Mouse (Mus musculus) lung, adult 2 months (tissue): Measurements from ENCODE around the gene Olfr92. TPM values are rescaled to one million over a fixed set of nuclear protein-coding genes. Genes with fewer than 3 reads are reported as not detected.
A peak's percentile ranks its signal among the peaks of the same experiment; 100 is the strongest.
"Not testable (repeated sequence)": the region's sequence is repeated elsewhere in the genome, so short reads cannot be mapped to it uniquely, and the experiment has no call there.

Experiments
- DNase-seq: peaks from one replicate; pipeline ENCODE4 v3.0.0; 2022
- H3K4me1 ChIP-seq: fragments of 200-500 bp; 2 replicates; pipeline ENCODE4 v1.6.1; 2011; ENCODE audit warnings: low read length; ENCODE audit not compliant: control insufficient read depth, insufficient read depth
- H3K4me3 ChIP-seq: fragments of 200-500 bp; replicated peaks from 2 replicates; pipeline ENCODE3; 2011; ENCODE audit warnings: low read depth, mild to moderate bottlenecking, control low read depth, low read length; ENCODE audit errors: extremely low read depth
- CTCF ChIP-seq: fragments of 200-500 bp; IDR thresholded peaks from 2 replicates; pipeline ENCODE4 v1.5.1; 2011; ENCODE audit warnings: mild to moderate bottlenecking, low read length, control low read depth; ENCODE audit not compliant: insufficient read depth
- POLR2A ChIP-seq: fragments of 200-500 bp; IDR thresholded peaks from 2 replicates; pipeline ENCODE4 v1.6.1; 2011; ENCODE audit warnings: low read depth, mild to moderate bottlenecking, control low read depth, low read length, borderline replicate concordance; ENCODE audit errors: extremely low read depth
- WGBS: fragments of 180-500 bp; shearing (Covaris S2); methylation state at CpG from one replicate; pipeline ENCODE4 v1.1.7; 2018; 5-methylcytosine and 5-hydroxymethylcytosine counted together
- polyA plus RNA-seq: library from polyadenylated mRNA; depleted of rRNA; stranded (reverse); fragments of >200 nt; gene quantifications from 2 replicates; pipeline ENCODE4 v1.2.3, GENCODE M21; 2012; rRNA removed

The Olfr92 gene
- not detected in 2 replicates for polyA plus RNA-seq

DNA sequence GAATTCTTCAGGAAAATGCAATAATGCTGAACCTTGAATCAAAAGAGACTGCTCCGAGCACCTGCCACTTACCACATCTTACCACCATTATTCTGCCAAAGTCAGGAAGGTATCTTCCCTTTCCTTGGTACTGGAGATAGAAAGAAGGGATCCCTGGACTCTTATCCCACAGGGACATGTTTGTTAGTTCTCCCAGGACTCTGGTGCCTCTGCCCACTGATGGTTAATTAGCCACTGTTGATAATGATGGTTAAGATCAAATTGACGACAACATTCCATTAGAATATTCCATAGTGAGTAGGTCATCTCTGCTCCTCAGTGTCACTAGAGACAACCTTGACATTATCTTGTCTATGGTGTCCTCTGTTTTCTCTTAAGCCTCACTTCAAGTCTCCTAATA is at the start of gene Olfr92:
TSS of gene Olfr92 (minus strand) at position 101 of the 400 bp plus-strand sequence.
- Histone ChIP-seq H3K4me1 (no peaks in the 10 kb centered on the region), H3K4me3 (no peak within 1 kb of the TSS)
- TF ChIP-seq POLR2A: no peak
- no peak for TF ChIP-seq CTCF
- no peak for DNase-seq
- 86% methylated on average over 2 of the region's 2 CpGs for WGBS

DNA sequence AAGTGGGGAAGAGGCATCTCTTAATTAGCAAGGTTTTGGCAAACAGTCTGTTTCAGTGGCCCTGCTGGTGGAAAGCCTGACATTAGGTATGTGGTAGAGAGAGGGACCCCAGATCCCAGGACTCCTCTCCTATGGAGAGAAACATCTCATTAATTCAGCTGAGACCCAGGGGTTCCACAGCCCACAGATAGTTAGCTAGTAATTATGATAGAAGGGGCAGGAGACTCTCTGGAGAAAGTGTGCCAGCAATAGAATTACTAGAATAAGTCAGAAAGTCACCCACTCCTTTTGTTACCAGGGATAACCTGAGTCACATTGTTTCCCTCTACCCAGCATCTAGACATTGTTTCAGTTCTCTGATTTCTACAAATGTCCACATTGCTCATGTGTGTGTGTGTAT is 41.5 kb upstream of the Olfr92 start, which contains the start of gene Olfr93:
TSS of gene Olfr93 (minus strand) at position 101 of the 400 bp plus-strand sequence.
- Histone ChIP-seq H3K4me1 (no peaks in the 10 kb centered on the region), H3K4me3 (no peak within 1 kb of the TSS)
- no peak for DNase-seq
- no peak for TF ChIP-seq CTCF
- TF ChIP-seq POLR2A: no peak

DNA sequence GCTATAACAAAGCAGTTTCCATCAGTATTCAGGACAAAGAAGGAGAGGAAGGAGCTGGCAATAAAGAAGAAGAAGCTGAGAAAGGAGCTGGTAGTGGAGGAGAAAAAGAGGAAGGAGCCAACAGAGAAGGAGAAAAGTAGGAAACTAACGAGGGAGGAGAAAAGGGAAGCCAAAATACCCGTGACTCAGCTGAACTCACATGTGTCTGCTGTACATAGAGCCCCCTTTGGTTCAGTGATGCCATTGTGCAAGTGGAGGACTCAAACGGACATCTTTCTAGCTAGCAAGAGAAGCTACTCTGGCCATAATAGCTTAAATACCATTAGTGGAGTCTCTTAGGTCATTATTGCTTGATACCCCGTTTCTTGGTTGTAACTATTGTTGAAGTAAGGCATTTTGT is 11.5 kb upstream of the Olfr92 start:
- not testable (repeated sequence) for H3K4me3 ChIP-seq, H3K4me1 ChIP-seq, DNase-seq
- 53% methylated on average over 4 of the region's 4 CpGs for WGBS

DNA sequence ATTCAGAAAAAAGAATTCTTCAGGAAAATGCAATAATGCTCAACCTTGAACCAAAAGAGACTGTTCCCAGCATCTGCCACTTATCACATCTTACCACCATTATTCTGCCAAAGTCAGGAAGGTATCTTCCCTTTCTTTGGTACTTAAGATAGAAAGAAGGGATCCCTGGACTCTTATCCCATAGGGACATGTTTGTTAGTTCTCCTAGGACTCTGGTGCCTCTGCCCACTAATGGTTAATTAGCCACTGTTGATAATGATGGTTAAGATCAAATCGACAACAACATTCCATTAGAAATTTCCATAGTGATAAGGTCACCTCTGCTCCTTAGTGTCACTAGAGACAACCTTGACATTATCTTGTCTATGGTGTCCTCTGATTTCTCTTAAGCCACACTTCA is 21.7 kb downstream of the Olfr92 start, which contains the start of gene Olfr91:
TSS of gene Olfr91 (minus strand) at position 101 of the 400 bp plus-strand sequence.
- TF ChIP-seq POLR2A: no peak
- no peak for TF ChIP-seq CTCF
- 88% methylated on average over 1 of the region's 1 CpGs for WGBS
- no peak for DNase-seq
- no peak within 1 kb of the TSS for H3K4me3 ChIP-seq
- no peaks in the 10 kb centered on the region for H3K4me1 ChIP-seq

DNA sequence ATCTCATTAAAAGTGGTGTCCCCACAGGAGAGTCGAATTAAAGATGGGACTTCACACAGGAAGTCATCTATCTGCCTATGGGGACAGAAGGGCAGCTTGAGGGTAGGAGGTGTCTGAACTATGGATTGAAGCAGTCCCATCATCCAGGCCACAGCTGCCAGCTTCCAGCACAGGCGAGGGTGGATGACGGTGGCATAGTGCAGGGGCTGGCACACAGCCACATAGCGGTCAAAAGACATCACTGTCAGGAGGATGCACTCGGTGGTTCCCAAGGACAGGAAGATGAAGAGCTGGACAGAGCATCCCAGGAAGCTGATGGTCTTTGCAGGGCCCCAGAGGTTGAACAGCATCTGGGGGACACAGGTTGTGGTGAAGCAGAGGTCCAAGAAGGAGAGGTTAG is 26.6 kb downstream of the Olfr92 start:
- no peak for DNase-seq
- 69% methylated on average over 5 of the region's 5 CpGs for WGBS
- Histone ChIP-seq H3K4me1 (no peaks in the 10 kb centered on the region), H3K4me3 (no peak overlapping the region)
- no peak for TF ChIP-seq CTCF
- no peak for TF ChIP-seq POLR2A

DNA sequence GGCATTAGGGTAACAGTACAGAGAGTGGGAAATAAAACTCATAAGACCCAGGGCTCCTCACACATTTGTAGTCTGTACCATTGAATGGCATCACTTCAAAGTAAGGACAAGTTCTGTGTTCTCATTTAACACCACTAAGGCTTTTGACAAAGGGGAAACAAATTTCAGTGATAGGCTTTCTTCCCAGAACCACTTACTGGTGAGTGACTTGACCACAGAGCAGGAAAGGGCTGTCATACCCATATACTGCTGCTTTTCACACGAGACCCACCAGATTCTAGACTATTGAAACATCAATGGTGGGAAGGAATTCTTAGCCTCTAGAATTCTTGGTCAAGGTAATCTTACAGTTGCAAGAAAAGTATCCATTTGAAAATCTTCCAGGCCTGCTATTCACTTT is 27.7 kb downstream of the Olfr92 start:
- Histone ChIP-seq H3K4me1 (no peaks in the 10 kb centered on the region), H3K4me3 (no peak overlapping the region)
- WGBS: 40% methylated on average over 1 of the region's 1 CpGs
- TF ChIP-seq POLR2A (no peak), CTCF (no peak)
- no peak for DNase-seq

DNA sequence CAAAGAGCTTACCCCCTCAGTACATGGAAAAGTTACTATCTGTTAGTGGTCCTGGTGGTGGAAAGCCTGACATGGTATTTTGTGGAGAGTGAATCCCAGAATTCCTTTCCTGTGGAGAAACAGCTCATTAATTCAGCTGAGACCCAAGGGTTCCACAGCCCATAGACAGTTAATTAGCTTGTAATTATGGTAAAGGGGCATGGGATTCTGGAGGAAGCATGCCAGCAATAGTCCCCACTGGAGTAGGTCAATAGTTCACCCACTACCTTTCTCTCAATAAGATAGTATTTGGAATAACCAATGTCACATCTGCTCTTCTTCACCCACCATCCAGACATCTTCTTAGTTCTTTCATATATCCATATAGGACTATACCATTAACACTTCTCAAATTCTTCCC is 31.5 kb downstream of the Olfr92 start, which contains the start of gene Olfr90:
TSS of gene Olfr90 (minus strand) at position 101 of the 400 bp plus-strand sequence.
- Histone ChIP-seq H3K4me1 (no peaks in the 10 kb centered on the region), H3K4me3 (no peak within 1 kb of the TSS)
- no peak for TF ChIP-seq POLR2A
- DNase-seq: no peak

DNA sequence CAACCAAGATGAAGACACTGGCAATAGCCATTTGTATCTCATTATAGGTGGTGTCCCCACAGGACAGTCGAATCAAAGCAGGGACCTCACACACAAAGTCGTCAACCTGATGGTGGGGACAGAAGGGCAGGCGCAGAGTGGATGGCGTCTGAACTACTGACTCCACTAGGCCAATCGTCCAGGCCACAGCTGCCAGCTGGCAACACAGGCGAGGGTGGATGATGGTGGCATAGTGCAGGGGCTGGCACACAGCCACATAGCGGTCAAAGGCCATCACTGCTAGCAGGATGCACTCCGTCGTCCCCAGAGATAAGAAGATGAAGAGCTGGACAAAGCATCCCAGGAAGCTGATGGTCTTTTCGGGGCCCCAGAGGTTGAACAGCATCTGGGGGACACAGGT is 34.3 kb downstream of the Olfr92 start:
- no peak for DNase-seq
- no peak overlapping the region for H3K4me3 ChIP-seq
- H3K4me1 ChIP-seq: no peaks in the 10 kb centered on the region
- TF ChIP-seq CTCF (no peak), POLR2A (no peak)
- 59% methylated on average over 10 of the region's 10 CpGs for WGBS

DNA sequence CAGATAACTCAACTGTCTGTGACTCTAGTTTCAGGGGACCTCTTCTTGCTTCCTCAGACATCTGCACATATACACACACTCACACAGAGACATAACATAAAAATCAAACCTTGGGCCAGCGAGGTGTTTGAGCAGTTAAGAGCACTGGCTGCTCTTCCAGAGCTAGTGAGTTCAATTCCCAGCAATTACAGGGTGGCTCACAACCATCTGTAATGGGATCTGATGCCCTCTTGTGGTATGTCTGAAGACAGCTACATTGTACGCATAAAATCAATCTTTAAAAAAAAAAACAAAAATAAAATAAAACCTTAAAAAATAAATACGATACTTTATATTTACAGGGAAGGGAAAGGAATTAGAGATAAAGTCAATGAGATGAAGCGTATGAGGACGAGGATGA is 35.3 kb downstream of the Olfr92 start:
- Histone ChIP-seq H3K4me3 (no peak overlapping the region), H3K4me1 (no peaks in the 10 kb centered on the region)
- 69% methylated on average over 5 of the region's 5 CpGs for WGBS
- no peak for TF ChIP-seq CTCF
- TF ChIP-seq POLR2A: no peak
- no peak for DNase-seq

DNA sequence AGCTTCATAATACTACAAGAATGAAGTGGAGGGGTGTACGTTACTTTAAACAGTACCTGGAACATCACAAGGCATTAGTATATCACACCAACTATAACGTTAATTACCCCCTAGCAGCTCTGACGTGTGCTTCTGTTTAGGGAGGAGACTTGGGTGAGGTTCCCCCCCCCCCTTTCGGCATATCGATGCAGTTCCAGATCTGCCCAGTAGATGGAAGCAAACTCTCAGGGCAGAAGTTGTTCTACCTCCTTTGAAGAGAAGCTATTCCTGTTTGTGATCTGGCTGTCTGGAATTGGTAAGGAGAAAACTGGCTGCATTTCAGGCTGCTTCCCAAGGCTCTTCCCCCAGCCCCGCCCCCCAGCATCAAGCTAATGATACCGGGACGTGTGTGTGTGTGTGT is 36.6 kb downstream of the Olfr92 start:
- no peak overlapping the region for H3K4me3 ChIP-seq
- peak; percentile 34 for DNase-seq
- no peak for TF ChIP-seq POLR2A
- TF ChIP-seq CTCF: peak; percentile 68
- H3K4me1 ChIP-seq: no peaks in the 10 kb centered on the region
- 4% methylated on average over 8 of the region's 8 CpGs for WGBS

DNA sequence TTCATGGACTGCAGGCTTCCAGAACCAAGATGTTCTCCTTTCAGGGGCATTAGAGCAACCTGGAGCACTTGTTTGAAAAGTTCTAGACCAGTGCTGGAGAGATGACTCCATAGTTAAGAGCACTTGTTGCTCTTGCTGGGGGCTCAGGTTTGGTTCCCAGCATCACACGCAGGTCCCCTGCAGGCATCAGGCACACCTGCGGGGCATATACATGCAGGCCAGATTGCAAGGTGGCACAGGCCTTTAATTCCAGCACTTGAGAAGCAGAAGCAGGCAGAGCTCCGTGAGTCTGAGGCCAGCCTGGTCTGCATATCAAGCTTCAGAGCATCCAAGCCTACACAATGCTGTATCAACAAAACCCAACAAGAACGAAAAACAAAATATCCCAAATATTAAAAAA is 38.2 kb downstream of the Olfr92 start:
- H3K4me1 ChIP-seq: no peaks in the 10 kb centered on the region
- 86% methylated on average over 4 of the region's 4 CpGs for WGBS
- no peak for DNase-seq
- H3K4me3 ChIP-seq: no peak overlapping the region
- TF ChIP-seq CTCF (no peak), POLR2A (no peak)
